Mouse (Mus musculus) stomach, embryonic 15.5 days (tissue): Measurements from ENCODE around the gene Prrc2a. TPM values are rescaled to one million over a fixed set of nuclear protein-coding genes. Genes with fewer than 3 reads are reported as not detected.

Experiments
- ATAC-seq: fragments of 200-750 bp; cut with Nextera tagmentation; 2 replicates; pipeline ENCODE4 v1.8.0; 2017; ENCODE audit warnings: low read depth, moderate number of reproducible peaks, moderate TSS enrichment; ENCODE audit not compliant: insufficient read depth, low FRiP score
- H3K27ac ChIP-seq: fragments of 300-500 bp; sonication (generic); 2 replicates; pipeline ENCODE4 v1.5.1; 2015; ENCODE audit warnings: mild to moderate bottlenecking, inconsistent platforms
- H3K27me3 ChIP-seq: fragments of 300-500 bp; sonication (generic); replicated peaks from 2 replicates; pipeline ENCODE4 v1.6.1; 2015; ENCODE audit warnings: inconsistent platforms
- H3K36me3 ChIP-seq: fragments of 300-500 bp; sonication (generic); 2 replicates; pipeline ENCODE4 v1.6.1; 2015; ENCODE audit warnings: inconsistent platforms
- H3K4me1 ChIP-seq: fragments of 300-500 bp; sonication (generic); 2 replicates; pipeline ENCODE4 v1.6.1; 2015; ENCODE audit warnings: inconsistent platforms
- H3K4me2 ChIP-seq: fragments of 300-500 bp; sonication (generic); 2 replicates; pipeline ENCODE4 v1.6.1; 2015; ENCODE audit warnings: mild to moderate bottlenecking, inconsistent platforms
- H3K4me3 ChIP-seq: fragments of 300-500 bp; sonication (generic); replicated peaks from 2 replicates; pipeline ENCODE4 v1.5.1; 2015; ENCODE audit warnings: inconsistent platforms
- H3K9ac ChIP-seq: fragments of 300-500 bp; sonication (generic); 2 replicates; pipeline ENCODE4 v1.6.1; 2015; ENCODE audit warnings: inconsistent platforms
- H3K9me3 ChIP-seq: fragments of 300-500 bp; sonication (generic); 2 replicates; pipeline ENCODE4 v1.6.1; 2016; ENCODE audit warnings: inconsistent platforms
- WGBS: fragments of 180-500 bp; shearing (Covaris S2); methylation state at CpG from one replicate; pipeline ENCODE4 v1.1.7; 2015; 5-methylcytosine and 5-hydroxymethylcytosine counted together
- polyA plus RNA-seq: library from polyadenylated mRNA; unstranded; fragments of >200 nt; fragmentation: Nextera tagmentation; extraction: Ambion mirVana; gene quantifications from 2 replicates; pipeline ENCODE4 v1.2.1, GENCODE M21; 2015

The Prrc2a gene
- polyA plus RNA-seq, 1 experiment from 2014 or later, result 148 TPM

DNA sequence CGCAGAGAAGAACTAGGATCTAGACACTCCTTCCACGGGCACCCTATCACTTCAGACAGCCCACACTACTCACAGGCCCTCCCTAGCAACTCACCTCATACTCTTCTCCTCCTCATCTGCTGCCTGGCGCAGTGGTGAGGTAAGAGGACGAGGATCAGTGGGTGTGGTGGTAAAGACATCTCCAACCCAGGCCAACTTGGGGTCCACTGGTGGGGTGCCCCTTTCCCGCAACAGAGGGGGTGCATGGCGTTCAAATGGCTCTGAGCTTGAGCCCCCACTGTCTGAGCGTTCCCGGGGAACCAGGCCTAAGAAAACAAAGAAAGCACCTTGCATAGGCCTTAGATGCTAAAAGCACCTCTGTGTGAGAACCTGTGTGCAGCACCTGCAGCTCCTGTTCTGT lies 7.4 kb downstream of the Prrc2a start:
- Histone ChIP-seq H3K4me2 (no peak overlapping the region), H3K36me3 (peaks cover 98% of the 10 kb centered on the region), H3K27ac (no peak overlapping the region), H3K27me3 (no peaks in the 10 kb centered on the region), H3K4me3 (no peak overlapping the region), H3K4me1 (no peaks in the 10 kb centered on the region), H3K9me3 (no peaks in the 10 kb centered on the region), H3K9ac (no peak overlapping the region)
- 84% methylated on average over 8 of the region's 8 CpGs for WGBS
- no peak for ATAC-seq

DNA sequence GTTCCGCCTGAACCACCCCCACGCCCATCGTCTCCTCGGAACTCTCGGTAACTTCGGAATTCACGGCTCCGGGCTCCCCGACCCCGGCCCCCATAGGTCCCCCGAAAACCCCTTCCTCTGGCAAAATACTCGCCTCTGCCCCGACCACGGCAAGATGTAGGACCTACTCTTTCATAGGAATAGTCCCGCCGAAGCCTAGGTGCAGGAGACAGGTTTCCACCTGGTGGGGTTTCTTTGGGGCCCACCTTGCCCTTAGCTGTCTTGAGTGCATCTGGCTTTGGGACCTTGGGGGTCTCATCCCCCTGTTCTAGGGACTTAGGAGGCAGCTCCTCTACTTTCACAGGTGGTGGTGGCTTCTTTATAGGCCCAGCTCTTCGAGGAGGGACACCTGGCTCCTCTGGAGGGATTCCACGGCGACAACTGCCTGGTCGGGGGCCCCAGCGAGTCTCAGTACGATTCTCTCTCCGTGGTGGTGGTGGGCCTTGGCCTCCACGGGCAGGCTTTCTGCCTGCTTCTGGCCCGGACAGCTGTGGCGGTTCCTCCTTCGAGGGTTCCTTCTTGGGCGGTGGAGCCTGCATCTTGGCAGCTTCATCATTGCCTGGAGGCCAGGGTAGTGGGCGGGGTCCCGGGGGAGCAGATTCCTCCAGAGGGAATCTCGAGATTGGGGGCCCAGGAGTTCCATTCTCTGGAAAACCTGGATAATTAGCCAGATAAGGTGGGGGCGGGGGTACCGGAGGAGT lies 8.1 kb downstream of the Prrc2a start:
- Histone ChIP-seq H3K4me3 (no peak overlapping the region), H3K9ac (no peak overlapping the region), H3K4me2 (no peak overlapping the region), H3K36me3 (peaks cover 97% of the 10 kb centered on the region), H3K4me1 (no peaks in the 10 kb centered on the region), H3K9me3 (no peaks in the 10 kb centered on the region), H3K27ac (no peak overlapping the region), H3K27me3 (no peaks in the 10 kb centered on the region)
- WGBS, result 87% methylated on average over 33 of the region's 33 CpGs
- no peak for ATAC-seq

DNA sequence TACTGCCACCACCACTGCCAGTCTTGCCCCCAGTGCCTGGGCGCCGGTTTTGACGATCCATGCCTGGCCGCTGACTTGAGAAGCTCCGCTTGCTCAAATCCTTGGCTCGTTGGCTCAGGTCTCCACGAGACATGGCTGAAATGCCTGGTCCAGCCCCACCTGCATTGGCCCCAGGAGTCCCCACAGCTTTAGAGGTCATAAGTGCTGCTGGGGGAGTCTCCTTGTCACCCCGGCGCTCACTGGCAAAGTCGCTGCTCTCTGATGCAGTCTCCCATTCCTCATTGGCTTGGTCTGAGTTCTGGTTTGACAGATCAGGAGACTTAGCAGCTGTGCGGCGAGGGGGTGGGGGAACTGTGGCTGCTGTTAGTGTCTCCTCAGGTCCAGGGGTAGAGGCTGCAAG lies 9.2 kb downstream of the Prrc2a start:
- 85% methylated on average over 12 of the region's 12 CpGs for WGBS
- H3K9ac ChIP-seq, result no peak overlapping the region
- no peak overlapping the region for H3K27ac ChIP-seq
- H3K9me3 ChIP-seq, result no peaks in the 10 kb centered on the region
- H3K4me1 ChIP-seq, result no peaks in the 10 kb centered on the region
- H3K4me3 ChIP-seq, result no peak overlapping the region
- H3K27me3 ChIP-seq, result no peaks in the 10 kb centered on the region
- ATAC-seq, result no peak
- no peak overlapping the region for H3K4me2 ChIP-seq
- H3K36me3 ChIP-seq, result peaks cover 96% of the 10 kb centered on the region

DNA sequence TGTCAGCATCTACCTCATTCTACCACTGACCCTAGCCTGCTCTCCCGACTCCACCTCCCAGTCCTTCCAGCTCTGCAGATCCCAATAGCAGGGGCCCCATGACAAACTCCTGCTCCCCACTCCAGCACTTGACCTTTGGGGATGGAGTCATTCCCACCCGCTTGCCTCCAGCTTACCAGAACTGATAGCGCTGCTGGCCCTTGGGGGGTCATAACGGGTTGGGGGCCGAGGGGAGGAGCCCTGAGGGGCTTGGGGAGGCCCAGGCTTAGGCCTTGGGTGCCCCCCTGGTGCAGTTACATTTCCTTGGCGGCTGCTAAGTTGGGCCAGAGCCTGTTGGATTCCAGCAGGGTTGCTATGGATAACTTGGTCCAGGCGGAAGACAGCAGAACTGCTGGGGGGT lies 10.1 kb downstream of the Prrc2a start:
- Histone ChIP-seq H3K27me3 (no peaks in the 10 kb centered on the region), H3K27ac (no peak overlapping the region), H3K4me3 (no peak overlapping the region), H3K9ac (no peak overlapping the region), H3K36me3 (peaks cover 96% of the 10 kb centered on the region), H3K9me3 (no peaks in the 10 kb centered on the region), H3K4me2 (no peak overlapping the region), H3K4me1 (no peaks in the 10 kb centered on the region)
- WGBS, result 79% methylated on average over 7 of the region's 7 CpGs
- no peak for ATAC-seq

DNA sequence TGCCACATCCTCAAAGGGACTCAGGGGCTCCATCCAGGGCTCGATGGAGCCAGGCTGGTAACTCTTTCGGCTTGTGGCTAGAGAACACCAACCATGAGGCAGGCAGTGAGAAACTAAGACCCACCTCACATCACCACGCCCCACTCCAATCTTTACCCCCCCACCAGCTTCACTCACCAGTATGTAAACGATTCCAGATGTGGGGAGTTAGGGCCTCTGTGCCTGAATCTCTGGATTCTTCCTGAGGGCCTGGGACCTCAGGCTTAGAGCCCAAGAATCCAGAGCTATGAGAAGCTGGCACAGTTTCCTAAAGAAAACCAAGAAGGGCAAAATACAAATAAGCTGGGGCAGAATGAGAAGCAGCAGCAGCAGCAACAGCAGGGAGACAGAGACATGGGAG lies 10.8 kb downstream of the Prrc2a start:
- peaks cover 95% of the 10 kb centered on the region for H3K36me3 ChIP-seq
- H3K4me2 ChIP-seq, result no peak overlapping the region
- no peaks in the 10 kb centered on the region for H3K27me3 ChIP-seq
- H3K9me3 ChIP-seq, result no peaks in the 10 kb centered on the region
- H3K27ac ChIP-seq, result no peak overlapping the region
- no peaks in the 10 kb centered on the region for H3K4me1 ChIP-seq
- no peak overlapping the region for H3K9ac ChIP-seq
- no peak for ATAC-seq
- no peak overlapping the region for H3K4me3 ChIP-seq
- WGBS, result 73% methylated on average over 4 of the region's 4 CpGs

DNA sequence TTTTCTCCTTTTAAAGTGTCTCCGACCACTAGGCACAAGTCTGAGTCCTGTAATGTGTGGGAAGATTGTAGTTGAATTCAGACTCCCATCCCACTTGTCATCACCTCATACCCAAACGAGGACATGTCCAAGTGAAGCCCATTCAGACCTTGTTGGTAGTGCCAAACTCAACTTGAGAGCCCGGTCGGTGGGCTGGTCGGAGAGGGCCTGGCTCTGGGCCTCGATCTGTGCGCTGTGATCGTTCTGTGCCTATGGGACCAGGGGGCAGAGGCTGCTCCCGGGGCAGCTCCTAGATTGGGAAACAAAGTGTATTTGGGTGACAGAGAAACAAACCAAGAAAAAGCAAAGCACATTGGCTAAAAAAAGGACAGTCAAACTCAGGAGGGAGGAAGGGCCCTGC lies 11.6 kb downstream of the Prrc2a start:
- H3K9me3 ChIP-seq, result no peaks in the 10 kb centered on the region
- no peak overlapping the region for H3K4me2 ChIP-seq
- 90% methylated on average over 9 of the region's 9 CpGs for WGBS
- H3K9ac ChIP-seq, result no peak overlapping the region
- no peaks in the 10 kb centered on the region for H3K4me1 ChIP-seq
- H3K27ac ChIP-seq, result no peak overlapping the region
- no peak for ATAC-seq
- peaks cover 94% of the 10 kb centered on the region for H3K36me3 ChIP-seq
- no peak overlapping the region for H3K4me3 ChIP-seq
- H3K27me3 ChIP-seq, result no peaks in the 10 kb centered on the region

DNA sequence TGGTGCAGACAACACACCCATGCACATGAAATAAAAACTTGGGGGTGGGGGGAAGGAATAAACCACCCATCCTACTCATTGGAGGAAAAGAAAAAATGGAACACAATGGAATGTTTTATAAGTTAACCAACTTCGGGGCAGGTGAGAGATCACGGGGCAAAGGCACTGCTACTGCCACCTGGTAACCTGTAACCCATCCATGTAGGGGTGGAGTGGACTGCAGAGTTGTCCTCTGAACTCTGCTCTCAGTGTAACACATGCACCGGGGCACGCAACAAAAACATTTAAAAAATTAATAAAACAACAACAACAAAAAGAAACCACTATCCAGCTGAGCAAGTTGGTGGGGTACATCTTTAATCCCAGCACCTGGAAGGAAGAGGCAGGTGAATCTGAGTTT lies 12.6 kb downstream of the Prrc2a start:
- H3K9me3 ChIP-seq, result no peaks in the 10 kb centered on the region
- no peak overlapping the region for H3K4me3 ChIP-seq
- H3K27me3 ChIP-seq, result no peaks in the 10 kb centered on the region
- 88% methylated on average over 4 of the region's 4 CpGs for WGBS
- no peak overlapping the region for H3K9ac ChIP-seq
- no peaks in the 10 kb centered on the region for H3K4me1 ChIP-seq
- H3K36me3 ChIP-seq, result peaks cover 90% of the 10 kb centered on the region
- H3K4me2 ChIP-seq, result no peak overlapping the region
- no peak overlapping the region for H3K27ac ChIP-seq
- no peak for ATAC-seq

DNA sequence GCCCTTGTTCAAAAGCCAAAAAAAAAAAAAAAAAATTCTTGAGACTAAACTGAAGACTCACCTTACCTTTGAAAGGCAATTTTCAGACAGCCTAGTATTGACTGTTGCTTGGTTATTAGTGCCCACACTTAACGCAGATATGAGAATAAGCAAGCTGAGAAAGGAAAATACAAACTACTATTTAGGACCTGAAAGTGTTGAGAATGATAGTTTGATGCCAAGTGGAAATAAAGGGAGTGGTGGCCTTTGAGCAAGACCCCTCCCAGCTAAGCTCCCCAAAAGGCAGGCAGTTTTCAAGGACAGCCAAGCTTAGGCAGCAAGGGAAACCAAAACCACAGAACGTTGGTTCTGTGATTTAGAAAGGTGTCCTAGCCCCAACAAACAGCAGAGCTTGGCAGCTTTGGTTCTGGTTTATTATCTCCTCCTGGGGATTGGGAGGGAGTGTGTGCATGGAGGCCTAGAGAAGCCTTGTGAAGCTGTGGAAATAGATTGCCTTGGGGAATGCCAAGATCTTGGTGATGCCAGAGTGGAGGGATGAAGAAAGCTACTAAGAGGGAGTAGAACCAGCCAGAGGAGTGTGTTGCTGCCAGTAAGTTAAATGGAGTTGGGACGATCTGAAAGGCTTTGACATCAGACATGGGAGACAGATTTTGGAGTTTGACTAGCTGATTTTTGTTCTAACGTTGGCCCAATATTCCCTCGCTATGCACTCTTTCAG lies 16.6 kb downstream of the Prrc2a start:
- peaks cover 88% of the 10 kb centered on the region for H3K36me3 ChIP-seq

DNA sequence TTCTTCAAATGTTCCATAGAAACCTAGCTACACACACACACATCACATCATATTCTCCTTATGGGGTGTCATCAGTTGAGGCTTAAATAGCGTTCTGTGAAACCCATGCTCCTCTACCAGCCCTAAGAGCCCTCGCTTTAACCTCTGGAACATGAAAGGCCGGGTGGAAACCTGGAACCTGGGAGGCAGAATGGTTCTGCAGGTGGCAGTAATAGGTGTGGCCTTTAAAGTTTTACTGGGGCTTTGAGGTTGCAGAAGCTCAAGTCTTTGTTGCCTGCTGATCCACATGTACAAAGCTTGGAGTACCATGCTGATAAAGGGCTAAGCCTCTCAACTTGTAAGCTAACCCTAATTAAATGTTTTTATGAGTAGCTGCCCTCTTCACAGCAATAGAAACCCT lies 17.3 kb downstream of the Prrc2a start:
- WGBS, result 59% methylated on average over 3 of the region's 3 CpGs
- no peaks in the 10 kb centered on the region for H3K27me3 ChIP-seq
- H3K36me3 ChIP-seq, result peaks cover 88% of the 10 kb centered on the region
- H3K9me3 ChIP-seq, result no peaks in the 10 kb centered on the region
- ATAC-seq, result no peak
- no peak overlapping the region for H3K4me2 ChIP-seq
- H3K27ac ChIP-seq, result no peak overlapping the region
- no peak overlapping the region for H3K9ac ChIP-seq
- no peak overlapping the region for H3K4me3 ChIP-seq
- H3K4me1 ChIP-seq, result no peaks in the 10 kb centered on the region

More for the DNA sequence above, 16.6 kb downstream of the Prrc2a start:
- no peak overlapping the region for H3K9ac ChIP-seq
- H3K4me3 ChIP-seq, result no peak overlapping the region
- H3K27ac ChIP-seq, result no peak overlapping the region
- no peak for ATAC-seq
- H3K27me3 ChIP-seq, result no peaks in the 10 kb centered on the region
- H3K4me1 ChIP-seq, result no peaks in the 10 kb centered on the region
- no peaks in the 10 kb centered on the region for H3K9me3 ChIP-seq
- 68% methylated on average over 5 of the region's 5 CpGs for WGBS
- no peak overlapping the region for H3K4me2 ChIP-seq

DNA sequence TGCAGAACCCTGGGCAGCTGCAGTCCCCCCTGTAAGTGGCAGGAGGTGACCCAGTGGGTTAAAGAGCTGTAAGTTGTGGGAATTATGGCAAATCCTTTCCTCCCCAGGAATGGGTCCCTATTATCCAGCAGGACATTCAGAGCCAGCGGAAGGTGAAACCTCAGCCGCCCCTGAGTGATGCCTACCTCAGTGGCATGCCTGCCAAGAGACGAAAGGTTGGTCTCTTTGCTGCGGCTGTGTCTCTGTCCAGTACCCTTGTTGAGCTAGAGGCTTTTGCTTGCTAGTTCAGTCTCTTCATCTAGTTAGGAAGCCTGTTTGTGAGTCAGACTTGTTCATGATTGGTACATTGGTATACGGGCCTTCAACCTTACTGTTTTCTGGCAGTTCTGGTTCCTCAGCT lies 18.6 kb downstream of the Prrc2a start:
- Histone ChIP-seq H3K4me2 (no peak overlapping the region), H3K27me3 (no peaks in the 10 kb centered on the region), H3K27ac (no peak overlapping the region), H3K36me3 (peaks cover 89% of the 10 kb centered on the region), H3K4me1 (no peaks in the 10 kb centered on the region), H3K9ac (no peak overlapping the region), H3K9me3 (no peaks in the 10 kb centered on the region), H3K4me3 (no peak overlapping the region)
- ATAC-seq, result no peak
- 82% methylated on average over 5 of the region's 5 CpGs for WGBS

DNA sequence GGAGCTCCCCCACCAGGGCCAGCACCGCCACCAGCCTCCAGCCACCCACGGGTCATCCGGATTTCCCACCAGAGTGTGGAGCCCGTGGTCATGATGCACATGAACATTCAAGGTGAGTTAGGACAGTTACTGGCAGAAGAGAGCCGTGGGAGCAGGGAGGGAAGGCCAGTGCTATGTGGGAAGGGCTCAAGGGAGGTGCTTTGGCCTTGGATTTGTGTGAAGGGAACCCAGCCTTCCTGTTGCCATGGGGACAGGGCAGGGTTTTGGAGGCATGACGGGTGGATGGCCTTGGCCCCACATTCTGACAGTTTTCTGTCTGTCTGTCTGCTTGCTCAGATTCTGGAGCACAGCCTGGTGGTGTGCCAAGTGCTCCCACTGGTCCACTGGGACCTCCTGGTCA lies 22.7 kb downstream of the Prrc2a start:
- no peak overlapping the region for H3K9ac ChIP-seq
- no peaks in the 10 kb centered on the region for H3K4me1 ChIP-seq
- H3K27ac ChIP-seq, result no peak overlapping the region
- H3K4me2 ChIP-seq, result no peak overlapping the region
- H3K9me3 ChIP-seq, result no peaks in the 10 kb centered on the region
- H3K27me3 ChIP-seq, result no peaks in the 10 kb centered on the region
- no peak for ATAC-seq
- no peak overlapping the region for H3K4me3 ChIP-seq
- 92% methylated on average over 6 of the region's 6 CpGs for WGBS
- H3K36me3 ChIP-seq, result peaks cover 83% of the 10 kb centered on the region

DNA sequence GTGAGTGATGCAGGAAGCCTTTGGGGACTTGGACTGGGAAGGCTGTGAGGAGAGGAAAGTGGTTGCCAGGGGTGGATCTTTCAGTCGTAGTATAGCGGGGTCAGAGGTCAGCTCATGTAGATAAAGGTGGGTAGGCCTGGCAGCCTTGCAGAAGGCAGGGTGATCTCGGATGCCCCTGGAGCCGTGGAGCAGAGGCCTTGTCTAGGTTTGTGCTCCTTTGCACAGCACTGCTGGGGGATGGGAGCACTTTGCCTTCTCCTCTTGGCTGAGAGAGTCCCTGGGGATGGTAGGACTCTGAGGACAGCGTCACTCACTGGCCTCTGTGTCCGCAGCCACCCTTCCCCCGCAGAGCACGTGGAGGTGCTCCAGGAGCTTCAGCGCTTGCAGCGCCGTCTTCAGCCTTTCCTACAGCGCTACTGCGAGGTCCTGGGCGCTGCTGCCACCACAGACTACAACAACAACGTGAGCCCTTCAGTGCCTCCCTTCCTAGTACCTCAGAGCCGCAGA lies 24.2 kb downstream of the Prrc2a start:
- ATAC-seq, result no peak
- Histone ChIP-seq H3K9ac (no peak overlapping the region), H3K27ac (no peak overlapping the region), H3K4me1 (peaks cover 8% of the 10 kb centered on the region; the same call in 1 of the 2 replicates), H3K4me2 (no peak overlapping the region), H3K27me3 (no peaks in the 10 kb centered on the region), H3K4me3 (no peak overlapping the region), H3K9me3 (no peaks in the 10 kb centered on the region), H3K36me3 (peaks cover 70% of the 10 kb centered on the region)
- WGBS, result 75% methylated on average over 16 of the region's 16 CpGs
